Mouse (Mus musculus) ES-E14 (cell line): ENCODE data around the gene Calr4. TPM values are rescaled to one million over a fixed set of nuclear protein-coding genes. Genes with fewer than 3 reads are reported as not detected.
A peak's percentile ranks its signal among the peaks of the same experiment; 100 is the strongest.

Source experiments
- DNase-seq: peaks from one replicate; pipeline ENCODE4 v3.0.0-alpha.2; 2013; ENCODE audit warnings: low read depth, low spot score
- H3K27ac ChIP-seq: 2 replicates; pipeline ENCODE4 v1.5.1; 2012; ENCODE audit warnings: low read depth, mild to moderate bottlenecking, low read length, moderate library complexity, mixed read lengths; ENCODE audit not compliant: poor library complexity, insufficient read depth, severe bottlenecking
- H3K36me3 ChIP-seq: 2 replicates; pipeline ENCODE4 v1.6.1; 2012; ENCODE audit warnings: mild to moderate bottlenecking, low read length, moderate library complexity, mixed read lengths; ENCODE audit not compliant: control insufficient read depth, poor library complexity, insufficient read depth, severe bottlenecking
- H3K4me1 ChIP-seq, 2 experiments: fragments of 150-350 bp in 1 of 2; sonication (generic) in 1 of 2; 2 replicates each; pipeline ENCODE4 v1.6.1; 2012; ENCODE audit warnings: low read length in 2 of 2, mild to moderate bottlenecking in 1 of 2, mixed read lengths in 1 of 2; ENCODE audit not compliant: control insufficient read depth in 2 of 2, insufficient read depth in 2 of 2, poor library complexity in 1 of 2
- H3K4me3 ChIP-seq, 2 experiments: fragments of 150-350 bp in 1 of 2; sonication (generic) in 1 of 2; 2 replicates each; pipeline ENCODE4 v1.5.1; 2012; ENCODE audit warnings: low read length in 2 of 2, low read depth in 1 of 2, mild to moderate bottlenecking in 1 of 2, mixed read lengths in 1 of 2; ENCODE audit not compliant: insufficient read depth in 1 of 2, poor library complexity in 1 of 2, severe bottlenecking in 1 of 2
- H3K9ac ChIP-seq: 2 replicates; pipeline ENCODE4 v1.6.1; 2012; ENCODE audit warnings: low read depth, mild to moderate bottlenecking, low read length, mixed read lengths; ENCODE audit not compliant: poor library complexity, insufficient read depth, severe bottlenecking
- H3K9me3 ChIP-seq: fragments of 150-350 bp; sonication (generic); 2 replicates; pipeline ENCODE4 v1.6.1; 2012; ENCODE audit warnings: low read depth, mild to moderate bottlenecking, low read length; ENCODE audit not compliant: control insufficient read depth, insufficient read depth
- CHD2 ChIP-seq: IDR thresholded peaks from 2 replicates; pipeline ENCODE4 v1.6.1; 2014; ENCODE audit warnings: mild to moderate bottlenecking, low read depth, low read length, inconsistent platforms
- HCFC1 ChIP-seq: IDR thresholded peaks from 2 replicates; pipeline ENCODE4 v1.6.1; 2012; ENCODE audit warnings: low read length, inconsistent platforms, borderline replicate concordance; ENCODE audit not compliant: insufficient read depth
- MAFK ChIP-seq: IDR thresholded peaks from 2 replicates; pipeline ENCODE4 v1.6.1; 2014; ENCODE audit warnings: mild to moderate bottlenecking, low read depth, low read length, inconsistent platforms; ENCODE audit not compliant: insufficient read depth
- ZC3H11A ChIP-seq: IDR thresholded peaks from 2 replicates; pipeline ENCODE4 v1.6.1; 2012; ENCODE audit warnings: low read depth, mild to moderate bottlenecking, inconsistent platforms, low read length, borderline replicate concordance
- ZNF384 ChIP-seq: IDR thresholded peaks from 2 replicates; pipeline ENCODE4 v1.6.1; 2012; ENCODE audit warnings: low read depth, low read length, inconsistent platforms
- in situ Hi-C, 2 experiments: fragments of 600-800 bp; cut with MboI; formaldehyde crosslinking; loops; one replicate each; pipeline ENCODE4 v1.15.1; 2025; ENCODE audit warnings: low sequenced_read_pairs in 2 of 2, inconsistent platforms in 1 of 2; ENCODE audit not compliant: unreplicated experiment in 2 of 2
- total RNA-seq: library from RNA; depleted of rRNA; stranded (reverse); fragments of 300-350 nt; gene quantifications from 2 replicates; pipeline ENCODE4 v1.2.3, GENCODE M21; 2012

Gene Calr4
- total RNA-seq, 1 experiment, result 1.4 TPM

DNA sequence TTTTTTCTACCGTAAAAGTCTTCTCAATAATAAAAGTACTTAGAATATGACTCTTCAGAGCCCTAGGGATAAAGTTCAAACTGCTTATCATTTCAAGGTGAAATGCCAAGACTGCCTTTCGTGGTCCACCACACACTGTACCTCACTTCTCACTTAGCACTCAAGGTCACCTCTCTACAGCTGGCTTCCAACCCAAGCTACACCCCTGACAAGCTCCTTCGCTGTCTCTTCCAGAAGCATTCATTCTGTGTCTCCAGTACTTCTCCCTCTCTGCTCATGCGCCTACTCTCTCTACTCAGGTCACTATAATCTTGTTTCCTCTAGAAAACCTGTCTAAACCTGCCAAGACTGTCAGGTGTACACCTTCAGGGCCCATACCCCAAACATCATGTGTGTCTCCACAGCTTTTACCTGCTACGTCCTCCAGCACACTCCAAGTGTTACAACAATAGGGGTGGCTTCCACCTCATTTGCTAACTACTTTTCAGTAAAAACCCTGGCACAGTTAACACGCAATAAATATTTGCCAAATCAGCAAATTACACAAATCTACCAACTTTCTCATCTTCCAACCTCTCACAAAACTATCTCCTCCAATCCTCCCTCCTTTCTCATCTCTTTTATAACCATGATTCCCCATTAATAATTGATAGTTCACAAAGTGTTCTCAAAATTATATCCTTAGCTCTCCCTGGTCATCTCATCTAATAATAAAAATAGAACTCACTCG is 38.2 kb upstream of the Calr4 start:
- Histone ChIP-seq H3K27ac (no peak overlapping the region), H3K36me3 (no peaks in the 10 kb centered on the region), H3K4me1 (peaks cover 0 to 2% of the 10 kb centered on the region in 2 experiments; a peak in 1 of 4 replicates), H3K9ac (no peak overlapping the region), H3K9me3 (no peaks in the 10 kb centered on the region), H3K4me3 (no peak overlapping the region)
- TF ChIP-seq HCFC1, result no peak
- TF ChIP-seq MAFK, result peak; percentile 80
- in situ Hi-C loops, result no loop called here
- DNase-seq, result no peak

DNA sequence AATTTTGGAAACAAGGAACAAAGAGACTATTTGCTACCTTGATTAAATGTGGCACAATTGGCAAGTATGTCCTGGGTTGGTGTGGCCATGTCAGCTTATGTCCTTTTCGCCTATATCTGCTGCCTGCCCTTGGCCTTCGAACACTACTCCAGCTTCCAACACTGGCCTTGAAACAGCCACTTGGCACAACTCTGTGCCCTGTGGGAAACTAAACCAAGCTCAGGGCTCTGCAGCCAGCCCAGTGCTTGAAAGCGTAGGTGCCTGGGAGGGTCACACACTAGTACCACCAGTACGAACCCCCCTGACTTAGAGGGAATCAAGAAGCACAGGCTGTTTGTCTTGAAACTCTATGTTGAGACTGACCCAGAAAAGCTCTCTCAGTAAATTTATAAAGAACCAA is 35.2 kb upstream of the Calr4 start:
- H3K27ac ChIP-seq, result no peak overlapping the region
- no peak for TF ChIP-seq CHD2
- no peak for TF ChIP-seq MAFK
- no peak for TF ChIP-seq ZC3H11A
- TF ChIP-seq ZNF384, result no peak
- TF ChIP-seq HCFC1, result no peak
- no peaks in the 10 kb centered on the region for H3K4me1 ChIP-seq
- no peaks in the 10 kb centered on the region for H3K36me3 ChIP-seq
- in situ Hi-C loops, result no loop called here
- DNase-seq, result no peak
- no peak overlapping the region for H3K9ac ChIP-seq
- no peaks in the 10 kb centered on the region for H3K9me3 ChIP-seq
- no peak overlapping the region for H3K4me3 ChIP-seq

DNA sequence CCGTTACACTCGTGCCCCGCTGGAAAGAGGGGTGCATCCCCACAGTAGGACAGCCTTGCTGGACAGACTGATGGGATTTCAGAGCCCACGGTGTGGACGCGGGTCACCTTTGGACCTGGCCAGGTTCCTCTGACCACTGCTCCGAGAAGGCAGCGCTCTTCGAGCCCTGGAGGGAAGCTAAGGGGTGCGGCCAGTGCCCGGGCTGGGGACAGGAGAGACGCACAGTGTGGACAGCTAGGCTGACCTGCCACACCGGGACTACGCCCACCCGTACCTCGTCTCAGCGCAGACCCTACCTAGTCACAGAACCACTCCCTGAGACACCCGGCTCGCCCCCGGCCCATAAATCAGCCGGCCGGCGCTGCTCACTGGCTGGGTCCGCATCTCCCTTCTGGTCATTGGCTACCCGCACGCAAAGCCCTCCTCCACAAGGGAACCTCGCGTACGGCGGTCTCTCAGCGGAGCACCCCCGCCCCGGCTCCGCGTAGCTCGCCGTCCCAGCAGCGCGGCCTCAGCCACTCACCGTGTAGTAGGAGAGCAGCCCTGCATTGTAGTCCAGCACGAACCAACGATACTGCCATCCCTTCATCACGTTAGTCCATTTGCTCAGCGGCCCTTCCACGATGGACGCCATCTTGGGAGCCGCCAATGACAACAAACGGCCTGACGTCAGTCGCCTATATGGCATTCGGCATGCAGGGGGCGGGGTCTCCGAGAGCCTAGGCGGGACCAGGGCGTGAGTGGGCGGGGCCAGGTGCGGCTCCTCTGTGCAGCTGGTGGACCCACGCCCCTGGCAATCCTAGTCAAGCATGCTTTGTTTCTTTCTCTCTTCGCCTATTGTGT is 32.5 kb upstream of the Calr4 start, which contains the start of gene Osbpl9:
Osbpl9 (minus strand) TSS at position 691 of the 843 bp plus-strand sequence.
- H3K27ac ChIP-seq, result peak within 1 kb of the TSS; percentile 69
- peak; percentile 96 for DNase-seq
- no peaks in the 10 kb centered on the region for H3K36me3 ChIP-seq
- peak within 1 kb of the TSS; percentile 89 to 100 for H3K4me3 ChIP-seq
- no peaks in the 10 kb centered on the region for H3K9me3 ChIP-seq
- H3K4me1 ChIP-seq, result no peaks in the 10 kb centered on the region
- peak within 1 kb of the TSS; percentile 84 for H3K9ac ChIP-seq
- in situ Hi-C loops, result no loop called here
- no peak for TF ChIP-seq ZC3H11A
- TF ChIP-seq HCFC1, result peak; percentile 44; the same call in 1 of the 2 replicates
- TF ChIP-seq CHD2, result peak; percentile 41; the same call in 1 of the 2 replicates
- no peak for TF ChIP-seq MAFK

DNA sequence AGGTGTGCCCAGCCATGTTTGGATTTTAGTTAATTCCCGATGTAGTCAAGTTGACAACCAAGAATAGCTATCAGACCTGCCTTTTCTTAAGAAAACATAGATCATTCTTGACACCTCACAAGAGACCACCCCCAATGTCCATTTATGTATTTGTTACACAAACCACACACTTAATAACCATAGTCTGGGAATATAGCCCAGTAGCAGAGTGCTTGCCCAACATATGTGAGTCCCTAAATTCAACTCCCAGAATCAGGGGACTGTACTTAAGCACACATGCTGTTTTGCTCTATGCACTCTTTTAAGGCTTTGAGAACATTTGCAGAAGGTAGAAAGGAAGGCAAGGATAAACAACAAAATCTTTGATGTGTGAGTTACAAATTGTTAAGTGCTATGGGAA is 30.4 kb upstream of the Calr4 start:
- Histone ChIP-seq H3K4me1 (no peaks in the 10 kb centered on the region), H3K9me3 (no peaks in the 10 kb centered on the region), H3K27ac (no peak overlapping the region), H3K4me3 (no peak overlapping the region), H3K9ac (no peak overlapping the region), H3K36me3 (no peaks in the 10 kb centered on the region)
- in situ Hi-C loops, result no loop called here
- DNase-seq, result no peak
- no peak for TF ChIP-seq ZC3H11A
- no peak for TF ChIP-seq ZNF384
- no peak for TF ChIP-seq CHD2
- TF ChIP-seq MAFK, result no peak
- no peak for TF ChIP-seq HCFC1
